13 mouse cellular contexts compared by ENCODE assay signal in genomic region chr5:111120705-111121420, GRCm38 (mm10).
DNase-seq lines count a peak whose midpoint lies in the region; ATAC-seq and TF ChIP-seq lines count a peak whose summit lies in the region.
"Had no signal": no experiment of that assay in that cellular context is flagged by ENCODE, and none has a peak within 500 bp of the region (broad histone marks: within the 10 kb centered on the region; RNA-seq: fewer than 3 reads in every experiment).

No protein-coding gene starts in this region.

- H3K9me3 ChIP-seq in lung, embryonic 14.5 days (ENCODE audit: low read depth, low read length): no peaks in the 10 kb centered on the region
- H3K9me3 ChIP-seq in limb, embryonic 14.5 days (ENCODE audit: control insufficient read depth, low read length): no peaks in the 10 kb centered on the region
- H3K9me3 ChIP-seq: heart, embryonic 13.5 days; intestine, embryonic 15.5 days; liver, embryonic 12.5 days had no signal

- no peak overlapping the region for H3K9ac ChIP-seq in lung, embryonic 14.5 days
- no peak overlapping the region for H3K9ac ChIP-seq in limb, embryonic 14.5 days (ENCODE audit: low read depth, low read length, severe bottlenecking)
- H3K9ac ChIP-seq: heart, embryonic 13.5 days; intestine, embryonic 15.5 days; liver, embryonic 12.5 days had no signal

- no peak overlapping the region for H3K27ac ChIP-seq in lung, embryonic 14.5 days (ENCODE audit: low read depth)
- no peak overlapping the region for H3K27ac ChIP-seq in limb, embryonic 14.5 days (replicated peaks; ENCODE audit: low read depth, low read length)
- H3K27ac ChIP-seq: heart, embryonic 13.5 days; intestine, embryonic 15.5 days; liver, embryonic 12.5 days had no signal

- TF ChIP-seq CTCF in lung, embryonic 14.5 days (IDR thresholded peaks at IDR 0.05; ENCODE audit: low read depth): no peak

- no peaks in the 10 kb centered on the region for H3K27me3 ChIP-seq in lung, embryonic 14.5 days (ENCODE audit: insufficient read depth, low read length)
- no peaks in the 10 kb centered on the region for H3K27me3 ChIP-seq in limb, embryonic 14.5 days (ENCODE audit: control insufficient read depth, insufficient read depth, low read length)
- H3K27me3 ChIP-seq: intestine, embryonic 15.5 days; liver, embryonic 12.5 days had no signal

- TF ChIP-seq POLR2A in limb, embryonic 14.5 days (IDR thresholded peaks at IDR 0.05; ENCODE audit: borderline replicate concordance, extremely low read depth, insufficient read depth, insufficient read length): no peak

- H3K36me3 ChIP-seq in lung, embryonic 14.5 days (ENCODE audit: insufficient read depth): no peaks in the 10 kb centered on the region
- H3K36me3 ChIP-seq in limb, embryonic 14.5 days (ENCODE audit: control insufficient read depth, insufficient read depth, low read length): peaks cover 3% of the 10 kb centered on the region; the same call in 1 of the 2 replicates
- H3K36me3 ChIP-seq: intestine, embryonic 15.5 days; liver, embryonic 12.5 days had no signal

- WGBS in lung, embryonic 14.5 days: 42% methylated on average over 10 of the region's 10 CpGs
- 30% methylated on average over 10 of the region's 10 CpGs for WGBS in limb, embryonic 14.5 days

- 0 out of 2 replicates have a peak, but pooled peaks cover 4% of the 10 kb centered on the region for H3K4me1 ChIP-seq in lung, embryonic 14.5 days (ENCODE audit: insufficient read depth)
- H3K4me1 ChIP-seq in limb, embryonic 14.5 days (ENCODE audit: control insufficient read depth, insufficient read depth, low read length): peaks cover 33% of the 10 kb centered on the region
- H3K4me1 ChIP-seq: liver, embryonic 12.5 days had no signal

- no peak overlapping the region for H3K4me2 ChIP-seq in lung, embryonic 14.5 days
- no peak overlapping the region for H3K4me2 ChIP-seq in limb, embryonic 14.5 days (replicated peaks; ENCODE audit: low read depth, low read length, severe bottlenecking)
- H3K4me2 ChIP-seq: heart, embryonic 13.5 days; intestine, embryonic 15.5 days; liver, embryonic 12.5 days had no signal

- no peak overlapping the region for H3K4me3 ChIP-seq in lung, embryonic 14.5 days (ENCODE audit: low read depth, low read length)
- no peak overlapping the region for H3K4me3 ChIP-seq in limb, embryonic 14.5 days (replicated peaks; ENCODE audit: low read length)
- H3K4me3 ChIP-seq: heart, embryonic 13.5 days; intestine, embryonic 15.5 days; liver, embryonic 12.5 days had no signal

- DNase-seq in adrenal gland, postnatal 36 days: peak; percentile 28 to 40
- DNase-seq in adrenal gland, postnatal 14 days: no peak
- DNase-seq in lung, embryonic 14.5 days: peak; percentile 39
- no peak for DNase-seq in lung, postnatal 25 days (ENCODE audit: low spot score)
- DNase-seq in limb, embryonic 14.5 days (ENCODE audit: low spot score): peak; percentile 62
- no peak for DNase-seq in urinary bladder, adult 18-20 months (ENCODE audit: low spot score in 2 of 2)
- DNase-seq in right cerebral cortex, postnatal 4 days: no peak
- DNase-seq: embryo, embryonic 11 days; thymus, postnatal 36 days had no signal

- peak; percentile 68; the same call in 1 of the 2 replicates for ATAC-seq in lung, embryonic 14.5 days (ENCODE audit: insufficient read depth)
- ATAC-seq in limb, embryonic 14.5 days (ENCODE audit: low FRiP score, low read depth): peak; percentile 53; the same call in 1 of the 2 replicates
- no peak for ATAC-seq in activated CD4-positive, CD25-positive, alpha-beta regulatory T cell, adult 4 months
- ATAC-seq: intestine, embryonic 15.5 days; liver, embryonic 12.5 days had no signal

Comparison
In these comparisons a context has a peak if more than half of its experiments do, and no peak if none do; other contexts are left out.
1. DNase-seq: peak in adrenal gland, postnatal 36 days (2 of 2), lung, embryonic 14.5 days (single experiment) and limb, embryonic 14.5 days (single experiment); none in adrenal gland, postnatal 14 days (single experiment), lung, postnatal 25 days (single experiment), urinary bladder, adult 18-20 months (0 of 2) and right cerebral cortex, postnatal 4 days (single experiment).